Mouse (Mus musculus) embryonic facial prominence, embryonic 15.5 days (tissue): ENCODE results near the gene Suds3. TPM values are rescaled to one million over a fixed set of nuclear protein-coding genes. Genes with fewer than 3 reads are reported as not detected.

Source experiments
- ATAC-seq: fragments of 200-750 bp; cut with Nextera tagmentation; 2 replicates; pipeline ENCODE4 v1.8.0; 2017; ENCODE audit warnings: low read depth, moderate TSS enrichment; ENCODE audit not compliant: insufficient number of reproducible peaks, low FRiP score, low TSS enrichment
- H3K27ac ChIP-seq: fragments of 300-500 bp; sonication (generic); replicated peaks from 2 replicates; pipeline ENCODE4 v1.5.1; 2015; ENCODE audit warnings: mild to moderate bottlenecking, inconsistent platforms
- H3K27me3 ChIP-seq: fragments of 300-500 bp; sonication (generic); 2 replicates; pipeline ENCODE4 v1.6.1; 2015; ENCODE audit warnings: inconsistent platforms
- H3K36me3 ChIP-seq: fragments of 300-500 bp; sonication (generic); 2 replicates; pipeline ENCODE4 v1.6.1; 2015; ENCODE audit warnings: mild to moderate bottlenecking, inconsistent platforms
- H3K4me1 ChIP-seq: fragments of 300-500 bp; sonication (generic); 2 replicates; pipeline ENCODE4 v1.6.1; 2015; ENCODE audit warnings: inconsistent platforms
- H3K4me2 ChIP-seq: fragments of 300-500 bp; sonication (generic); replicated peaks from 2 replicates; pipeline ENCODE4 v1.6.1; 2015; ENCODE audit warnings: mild to moderate bottlenecking, inconsistent platforms
- H3K4me3 ChIP-seq: fragments of 300-500 bp; sonication (generic); replicated peaks from 2 replicates; pipeline ENCODE4 v1.5.1; 2015; ENCODE audit warnings: mild to moderate bottlenecking, inconsistent platforms
- H3K9ac ChIP-seq: fragments of 300-500 bp; sonication (generic); 2 replicates; pipeline ENCODE4 v1.6.1; 2015; ENCODE audit warnings: inconsistent platforms
- H3K9me3 ChIP-seq: fragments of 300-500 bp; sonication (generic); replicated peaks from 2 replicates; pipeline ENCODE4 v1.6.1; 2016; ENCODE audit warnings: inconsistent platforms
- WGBS: fragments of 180-500 bp; shearing (Covaris S2); methylation state at CpG from one replicate; pipeline ENCODE4 v1.1.7; 2015; 5-methylcytosine and 5-hydroxymethylcytosine counted together
- polyA plus RNA-seq: library from polyadenylated mRNA; unstranded; fragments of >200 nt; fragmentation: Nextera tagmentation; extraction: Ambion mirVana; gene quantifications from 2 replicates; pipeline ENCODE4 v1.2.1, GENCODE M21; 2015

Suds3 gene
- polyA plus RNA-seq, 1 experiment from 2014 or later: 75.1 TPM

DNA sequence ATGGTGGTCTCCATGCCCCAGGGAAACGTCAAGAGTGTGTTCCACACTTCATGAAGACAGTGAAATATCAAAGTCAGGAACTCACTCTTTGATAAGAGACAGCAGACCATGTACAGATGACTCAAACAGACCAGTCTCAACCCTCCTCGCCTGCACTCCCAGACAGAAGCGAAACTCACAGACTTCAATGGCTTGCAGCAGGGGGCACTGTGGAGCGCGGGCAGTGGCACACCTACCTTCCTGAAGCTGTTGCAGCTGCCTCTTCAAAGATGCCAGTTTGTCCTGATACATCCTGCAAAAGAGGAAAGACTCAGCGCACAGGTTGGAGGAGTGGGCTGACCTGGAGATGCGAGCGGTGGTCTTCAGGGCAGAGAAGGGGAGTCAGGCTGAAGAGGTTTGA is 6.4 kb downstream of the Suds3 start:
- Histone ChIP-seq H3K27ac (no peak overlapping the region), H3K27me3 (no peaks in the 10 kb centered on the region), H3K9me3 (no peaks in the 10 kb centered on the region), H3K36me3 (peaks cover 87% of the 10 kb centered on the region), H3K4me3 (no peak overlapping the region), H3K4me1 (0 out of 2 replicates have a peak, but pooled peaks cover 5% of the 10 kb centered on the region), H3K4me2 (no peak overlapping the region), H3K9ac (no peak overlapping the region)
- no peak for ATAC-seq
- 87% methylated on average over 8 of the region's 8 CpGs for WGBS

DNA sequence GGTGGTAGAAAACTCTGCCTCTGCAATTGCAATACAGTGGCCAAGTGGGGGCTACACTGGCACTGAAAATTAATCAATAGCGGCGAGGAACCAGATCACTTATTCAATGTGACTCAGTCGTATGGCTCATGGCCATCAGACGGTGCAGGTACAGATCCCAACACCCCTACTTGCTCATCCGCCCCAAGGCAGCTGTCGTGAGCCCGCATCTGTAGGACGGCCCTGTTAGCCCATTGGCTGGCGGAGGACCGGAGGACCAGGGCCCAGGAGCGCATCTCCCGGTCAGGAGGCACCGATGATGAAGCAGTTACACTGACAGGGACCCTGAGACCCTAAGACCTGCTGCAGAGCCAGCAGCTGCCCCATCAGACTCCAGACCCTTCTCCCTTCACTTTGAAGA is 7.2 kb downstream of the Suds3 start:
- no peak overlapping the region for H3K4me3 ChIP-seq
- no peak for ATAC-seq
- H3K27me3 ChIP-seq: no peaks in the 10 kb centered on the region
- H3K4me1 ChIP-seq: no peaks in the 10 kb centered on the region
- no peaks in the 10 kb centered on the region for H3K9me3 ChIP-seq
- WGBS: 91% methylated on average over 13 of the region's 13 CpGs
- no peak overlapping the region for H3K27ac ChIP-seq
- peaks cover 95% of the 10 kb centered on the region for H3K36me3 ChIP-seq
- no peak overlapping the region for H3K4me2 ChIP-seq
- no peak overlapping the region for H3K9ac ChIP-seq

DNA sequence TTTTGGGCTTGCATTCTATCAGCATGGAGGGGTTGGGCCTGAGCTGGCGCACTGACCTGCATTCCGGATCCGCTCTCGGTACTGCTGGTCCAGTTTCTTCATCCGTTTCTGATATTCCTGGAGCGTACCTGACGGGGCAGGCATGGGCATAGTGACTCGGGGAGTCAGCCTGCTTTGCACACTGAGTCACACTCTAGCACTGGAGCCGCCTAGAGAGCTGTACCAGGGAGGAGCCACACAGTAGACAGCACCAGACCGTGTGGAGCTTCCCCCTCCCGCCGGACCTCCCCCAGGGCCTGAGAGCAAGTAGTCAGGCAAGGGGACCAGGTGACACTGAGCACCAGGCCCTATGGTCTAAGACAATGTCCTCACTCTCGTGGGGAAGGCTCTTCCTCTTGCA is 7.6 kb downstream of the Suds3 start:
- no peak for ATAC-seq
- Histone ChIP-seq H3K27ac (no peak overlapping the region), H3K4me3 (no peak overlapping the region), H3K9ac (no peak overlapping the region), H3K27me3 (no peaks in the 10 kb centered on the region), H3K36me3 (peaks cover 98% of the 10 kb centered on the region), H3K9me3 (no peaks in the 10 kb centered on the region), H3K4me1 (no peaks in the 10 kb centered on the region), H3K4me2 (no peak overlapping the region)
- WGBS: 90% methylated on average over 13 of the region's 13 CpGs

- H3K4me1 ChIP-seq: no peaks in the 10 kb centered on the region
- H3K4me3 ChIP-seq: no peak overlapping the region
- H3K9me3 ChIP-seq: no peaks in the 10 kb centered on the region
- no peak overlapping the region for H3K4me2 ChIP-seq
- H3K27me3 ChIP-seq: no peaks in the 10 kb centered on the region
- no peak overlapping the region for H3K9ac ChIP-seq
- H3K27ac ChIP-seq: no peak overlapping the region
- H3K36me3 ChIP-seq: peaks cover 91% of the 10 kb centered on the region
- no peak for ATAC-seq
- 87% methylated on average over 9 of the region's 9 CpGs for WGBS
Observed at GRCm38 (mm10) chr5:117105761-117106160, 10.2 kb downstream of the Suds3 start.

DNA sequence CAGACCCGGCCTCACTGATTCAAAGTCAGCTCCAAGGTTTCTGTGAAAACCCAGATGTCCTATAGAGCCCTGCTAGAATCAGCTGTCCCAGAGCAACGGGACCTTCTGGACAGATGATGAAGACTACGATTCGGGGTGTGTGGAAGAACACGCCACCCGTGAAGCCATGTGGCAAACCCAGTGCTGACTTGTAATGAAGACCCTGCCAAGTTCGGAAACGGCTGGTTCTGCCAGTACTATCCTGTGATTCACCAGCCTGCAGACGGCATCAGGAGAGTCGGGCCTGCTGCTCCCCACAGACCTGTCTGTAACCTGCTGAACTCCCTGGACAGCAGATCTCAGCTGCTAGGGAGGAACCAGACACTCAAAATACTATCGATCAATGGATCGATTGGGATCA is 11.6 kb downstream of the Suds3 start:
- Histone ChIP-seq H3K9ac (no peak overlapping the region), H3K4me2 (no peak overlapping the region), H3K4me1 (no peaks in the 10 kb centered on the region), H3K36me3 (peaks cover 93% of the 10 kb centered on the region), H3K27ac (no peak overlapping the region), H3K9me3 (no peaks in the 10 kb centered on the region), H3K27me3 (no peaks in the 10 kb centered on the region), H3K4me3 (no peak overlapping the region)
- ATAC-seq: no peak
- WGBS: 90% methylated on average over 12 of the region's 12 CpGs

- 92% methylated on average over 20 of the region's 20 CpGs for WGBS
- peaks cover 87% of the 10 kb centered on the region for H3K36me3 ChIP-seq
- no peak overlapping the region for H3K4me2 ChIP-seq
- no peak for ATAC-seq
- no peaks in the 10 kb centered on the region for H3K27me3 ChIP-seq
- no peaks in the 10 kb centered on the region for H3K4me1 ChIP-seq
- no peak overlapping the region for H3K9ac ChIP-seq
- no peak overlapping the region for H3K4me3 ChIP-seq
- no peaks in the 10 kb centered on the region for H3K9me3 ChIP-seq
- H3K27ac ChIP-seq: no peak overlapping the region
Observed at GRCm38 (mm10) chr5:117103194-117103929, 12.6 kb downstream of the Suds3 start.

DNA sequence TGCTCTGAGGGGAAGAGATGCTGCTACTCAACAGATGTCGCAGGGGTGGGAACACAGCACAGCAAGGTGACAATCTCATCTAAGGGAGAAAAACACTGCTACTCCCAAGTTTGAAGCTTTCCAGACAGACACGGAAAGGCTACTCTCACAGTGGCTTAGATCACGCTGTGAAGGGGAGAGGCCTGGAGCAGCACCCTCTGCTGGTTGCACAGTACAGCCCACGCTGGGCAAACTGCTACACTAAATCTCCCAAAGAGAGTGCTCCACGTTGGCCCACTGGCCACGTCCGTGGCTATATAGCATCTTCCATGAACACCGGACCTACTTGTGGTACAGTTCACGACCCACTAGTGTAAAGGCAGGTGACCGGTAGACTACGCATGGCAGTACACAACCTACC is 16.2 kb downstream of the Suds3 start:
- Histone ChIP-seq H3K9ac (no peak overlapping the region), H3K4me2 (no peak overlapping the region), H3K9me3 (no peaks in the 10 kb centered on the region), H3K4me3 (no peak overlapping the region), H3K27me3 (no peaks in the 10 kb centered on the region), H3K4me1 (no peaks in the 10 kb centered on the region), H3K27ac (no peak overlapping the region), H3K36me3 (peaks cover 65% of the 10 kb centered on the region)
- 85% methylated on average over 11 of the region's 11 CpGs for WGBS
- ATAC-seq: no peak

GRCm38 (mm10) chr5:117099008-117099407 is 16.9 kb downstream of the Suds3 start:
- no peak overlapping the region for H3K4me2 ChIP-seq
- WGBS: 81% methylated on average over 5 of the region's 5 CpGs
- H3K4me1 ChIP-seq: no peaks in the 10 kb centered on the region
- no peaks in the 10 kb centered on the region for H3K9me3 ChIP-seq
- no peak for ATAC-seq
- no peak overlapping the region for H3K27ac ChIP-seq
- H3K4me3 ChIP-seq: no peak overlapping the region
- H3K36me3 ChIP-seq: peaks cover 62% of the 10 kb centered on the region
- H3K9ac ChIP-seq: no peak overlapping the region
- H3K27me3 ChIP-seq: no peaks in the 10 kb centered on the region

DNA sequence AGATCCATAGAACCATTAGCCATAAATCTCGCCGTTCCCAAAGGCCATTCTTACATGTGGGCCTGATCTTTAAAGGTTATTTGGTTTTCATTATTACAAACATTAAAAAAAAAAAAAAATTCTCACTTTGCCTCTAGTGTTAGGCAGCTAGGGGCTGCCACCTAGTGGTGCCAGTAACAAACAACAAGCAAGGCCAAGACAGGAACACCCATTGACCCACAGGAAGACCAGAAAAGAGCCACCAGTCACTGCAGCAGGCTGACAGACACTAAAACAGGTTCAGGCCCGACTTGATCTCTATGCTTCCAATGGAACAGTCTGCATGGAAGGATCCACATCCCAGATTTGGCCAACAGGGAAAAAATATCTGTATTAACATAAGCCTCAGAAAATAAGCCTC is 19.2 kb downstream of the Suds3 start:
- H3K9ac ChIP-seq: no peak overlapping the region
- H3K36me3 ChIP-seq: peaks cover 68% of the 10 kb centered on the region
- 47% methylated on average over 3 of the region's 3 CpGs for WGBS
- no peak overlapping the region for H3K4me2 ChIP-seq
- H3K9me3 ChIP-seq: no peaks in the 10 kb centered on the region
- no peak for ATAC-seq
- no peak overlapping the region for H3K27ac ChIP-seq
- H3K4me3 ChIP-seq: no peak overlapping the region
- H3K4me1 ChIP-seq: no peaks in the 10 kb centered on the region
- H3K27me3 ChIP-seq: no peaks in the 10 kb centered on the region

GRCm38 (mm10) chr5:117094431-117094830 is 21.5 kb downstream of the Suds3 start:
- ATAC-seq: no peak
- H3K9me3 ChIP-seq: no peaks in the 10 kb centered on the region
- H3K4me2 ChIP-seq: no peak overlapping the region
- 46% methylated on average over 7 of the region's 7 CpGs for WGBS
- no peak overlapping the region for H3K27ac ChIP-seq
- peaks cover 3% of the 10 kb centered on the region; the same call in 1 of the 2 replicates for H3K4me1 ChIP-seq
- H3K36me3 ChIP-seq: peaks cover 53% of the 10 kb centered on the region
- H3K4me3 ChIP-seq: no peak overlapping the region
- no peaks in the 10 kb centered on the region for H3K27me3 ChIP-seq
- H3K9ac ChIP-seq: no peak overlapping the region

- Histone ChIP-seq H3K9ac (no peak overlapping the region), H3K36me3 (peaks cover 34% of the 10 kb centered on the region), H3K4me1 (peaks cover 11% of the 10 kb centered on the region; the same call in 1 of the 2 replicates), H3K4me2 (no peak overlapping the region), H3K27me3 (peaks cover 15% of the 10 kb centered on the region), H3K4me3 (no peak overlapping the region), H3K9me3 (no peaks in the 10 kb centered on the region), H3K27ac (no peak overlapping the region)
- ATAC-seq: no peak
- WGBS: 24% methylated on average over 6 of the region's 6 CpGs
Observed at GRCm38 (mm10) chr5:117089786-117090185, 26.1 kb downstream of the Suds3 start.

GRCm38 (mm10) chr5:117089147-117089546 is 26.8 kb downstream of the Suds3 start:
- no peak overlapping the region for H3K4me2 ChIP-seq
- no peak overlapping the region for H3K27ac ChIP-seq
- H3K4me1 ChIP-seq: peaks cover 11% of the 10 kb centered on the region; the same call in 1 of the 2 replicates
- peaks cover 31% of the 10 kb centered on the region for H3K36me3 ChIP-seq
- 37% methylated on average over 3 of the region's 3 CpGs for WGBS
- no peak overlapping the region for H3K4me3 ChIP-seq
- H3K9ac ChIP-seq: no peak overlapping the region
- no peaks in the 10 kb centered on the region for H3K9me3 ChIP-seq
- no peak for ATAC-seq
- H3K27me3 ChIP-seq: peaks cover 15% of the 10 kb centered on the region
